Mouse (Mus musculus) kidney, embryonic 14.5 days (tissue): Measurements from ENCODE around the gene Mxi1. TPM values are rescaled to one million over a fixed set of nuclear protein-coding genes. Genes with fewer than 3 reads are reported as not detected.

Experiments used
- ATAC-seq: fragments of 200-750 bp; cut with Nextera tagmentation; 2 replicates; pipeline ENCODE4 v1.8.0; 2017; ENCODE audit warnings: moderate number of reproducible peaks, mild to moderate bottlenecking, moderate TSS enrichment, moderate library complexity; ENCODE audit not compliant: low FRiP score, low TSS enrichment
- H3K27ac ChIP-seq: fragments of 300-500 bp; sonication (generic); 2 replicates; pipeline ENCODE4 v1.5.1; 2014; ENCODE audit warnings: low read depth, mild to moderate bottlenecking, low read length, moderate library complexity, mixed read lengths
- H3K27me3 ChIP-seq: fragments of 300-500 bp; sonication (generic); 2 replicates; pipeline ENCODE4 v1.6.1; 2014; ENCODE audit warnings: mild to moderate bottlenecking, low read length; ENCODE audit not compliant: control insufficient read depth, insufficient read depth
- H3K36me3 ChIP-seq: fragments of 300-500 bp; sonication (generic); 2 replicates; pipeline ENCODE4 v1.6.1; 2014; ENCODE audit warnings: low read length, mixed read lengths; ENCODE audit not compliant: control insufficient read depth, insufficient read depth
- H3K4me1 ChIP-seq: fragments of 300-500 bp; sonication (generic); 2 replicates; pipeline ENCODE4 v1.6.1; 2014; ENCODE audit warnings: low read length, mixed read lengths; ENCODE audit not compliant: control insufficient read depth, insufficient read depth
- H3K4me2 ChIP-seq: fragments of 300-500 bp; sonication (generic); replicated peaks from 2 replicates; pipeline ENCODE4 v1.6.1; 2014; ENCODE audit warnings: low read depth, mild to moderate bottlenecking, low read length
- H3K4me3 ChIP-seq: fragments of 300-500 bp; sonication (generic); 2 replicates; pipeline ENCODE4 v1.5.1; 2014; ENCODE audit warnings: mild to moderate bottlenecking, low read length
- H3K9ac ChIP-seq: fragments of 300-500 bp; sonication (generic); 2 replicates; pipeline ENCODE4 v1.6.1; 2014; ENCODE audit warnings: low read depth, mild to moderate bottlenecking, low read length, moderate library complexity
- H3K9me3 ChIP-seq: fragments of 300-500 bp; sonication (generic); 2 replicates; pipeline ENCODE4 v1.6.1; 2016; ENCODE audit warnings: low read length; ENCODE audit not compliant: control insufficient read depth
- WGBS: fragments of 180-500 bp; shearing (Covaris S2); extraction: QIAGEN DNeasy Blood & Tissue Kit; methylation state at CpG from one replicate; pipeline ENCODE4 v1.1.7; 2014; 5-methylcytosine and 5-hydroxymethylcytosine counted together
- polyA plus RNA-seq: library from polyadenylated mRNA; unstranded; fragments of >200 nt; fragmentation: Nextera tagmentation; extraction: Ambion mirVana; gene quantifications from 2 replicates; pipeline ENCODE4 v1.2.1, GENCODE M21; 2014

The Mxi1 gene
- polyA plus RNA-seq, 1 experiment from 2014 or later: 42.5 TPM

- Histone ChIP-seq H3K4me1 (no peaks in the 10 kb centered on the region), H3K27me3 (no peaks in the 10 kb centered on the region), H3K9ac (no peak overlapping the region), H3K36me3 (no peaks in the 10 kb centered on the region), H3K9me3 (0 out of 2 replicates have a peak, but pooled peaks cover 5% of the 10 kb centered on the region), H3K4me3 (no peak overlapping the region), H3K27ac (no peak overlapping the region), H3K4me2 (no peak overlapping the region)
- no peak for ATAC-seq
- WGBS: 52% methylated on average over 12 of the region's 12 CpGs
These were observed 92.6 kb downstream of the Mxi1 start for GRCm38 (mm10) chr19:53402741-53403432.

GRCm38 (mm10) chr19:53404219-53404836 is 94.0 kb downstream of the Mxi1 start:
- ATAC-seq: no peak
- 91% methylated on average over 10 of the region's 10 CpGs for WGBS
- Histone ChIP-seq H3K4me3 (no peak overlapping the region), H3K4me2 (no peak overlapping the region), H3K27ac (no peak overlapping the region), H3K9ac (no peak overlapping the region), H3K4me1 (no peaks in the 10 kb centered on the region), H3K36me3 (no peaks in the 10 kb centered on the region), H3K27me3 (no peaks in the 10 kb centered on the region), H3K9me3 (0 out of 2 replicates have a peak, but pooled peaks cover 5% of the 10 kb centered on the region)

GRCm38 (mm10) chr19:53404837-53405356 is 94.6 kb downstream of the Mxi1 start:
- H3K27ac ChIP-seq: no peak overlapping the region
- no peak for ATAC-seq
- peaks cover 4% of the 10 kb centered on the region for H3K4me1 ChIP-seq
- no peak overlapping the region for H3K4me2 ChIP-seq
- WGBS: 86% methylated on average over 18 of the region's 18 CpGs
- H3K36me3 ChIP-seq: no peaks in the 10 kb centered on the region
- H3K4me3 ChIP-seq: no peak overlapping the region
- H3K9ac ChIP-seq: no peak overlapping the region
- no peaks in the 10 kb centered on the region for H3K27me3 ChIP-seq
- H3K9me3 ChIP-seq: 0 out of 2 replicates have a peak, but pooled peaks cover 5% of the 10 kb centered on the region

GRCm38 (mm10) chr19:53405810-53406209 is 95.5 kb downstream of the Mxi1 start:
- H3K36me3 ChIP-seq: no peaks in the 10 kb centered on the region
- no peak overlapping the region for H3K4me2 ChIP-seq
- no peak overlapping the region for H3K27ac ChIP-seq
- no peak for ATAC-seq
- H3K9me3 ChIP-seq: 0 out of 2 replicates have a peak, but pooled peaks cover 5% of the 10 kb centered on the region
- no peak overlapping the region for H3K9ac ChIP-seq
- 68% methylated on average over 2 of the region's 2 CpGs for WGBS
- no peak overlapping the region for H3K4me3 ChIP-seq
- H3K27me3 ChIP-seq: no peaks in the 10 kb centered on the region
- H3K4me1 ChIP-seq: peaks cover 8% of the 10 kb centered on the region

- no peak for ATAC-seq
- 89% methylated on average over 2 of the region's 2 CpGs for WGBS
- H3K9ac ChIP-seq: no peak overlapping the region
These were observed 97.0 kb downstream of the Mxi1 start for GRCm38 (mm10) chr19:53407350-53407749.

GRCm38 (mm10) chr19:53408398-53408797 is 98.1 kb downstream of the Mxi1 start:
- H3K4me3 ChIP-seq: no peak overlapping the region
- no peak overlapping the region for H3K4me2 ChIP-seq
- H3K36me3 ChIP-seq: no peaks in the 10 kb centered on the region
- H3K9ac ChIP-seq: no peak overlapping the region
- 77% methylated on average over 8 of the region's 8 CpGs for WGBS
- H3K9me3 ChIP-seq: 0 out of 2 replicates have a peak, but pooled peaks cover 5% of the 10 kb centered on the region
- no peak overlapping the region for H3K27ac ChIP-seq
- ATAC-seq: no peak
- no peaks in the 10 kb centered on the region for H3K27me3 ChIP-seq
- H3K4me1 ChIP-seq: peaks cover 23% of the 10 kb centered on the region

More at GRCm38 (mm10) chr19:53407350-53407749, 97.0 kb downstream of the Mxi1 start:
- Histone ChIP-seq H3K4me2 (no peak overlapping the region), H3K4me3 (no peak overlapping the region), H3K9me3 (0 out of 2 replicates have a peak, but pooled peaks cover 5% of the 10 kb centered on the region), H3K4me1 (peaks cover 19% of the 10 kb centered on the region), H3K36me3 (no peaks in the 10 kb centered on the region), H3K27ac (no peak overlapping the region), H3K27me3 (no peaks in the 10 kb centered on the region)

- H3K27me3 ChIP-seq: no peaks in the 10 kb centered on the region
- H3K27ac ChIP-seq: no peak overlapping the region
- no peak for ATAC-seq
- H3K9me3 ChIP-seq: 0 out of 2 replicates have a peak, but pooled peaks cover 2% of the 10 kb centered on the region
- WGBS: 38% methylated on average over 17 of the region's 17 CpGs
- no peak overlapping the region for H3K4me3 ChIP-seq
- 0 out of 2 replicates have a peak overlapping the region, but pooled peaks have one; percentile 8 for H3K4me2 ChIP-seq
- no peaks in the 10 kb centered on the region for H3K36me3 ChIP-seq
- H3K4me1 ChIP-seq: peaks cover 29% of the 10 kb centered on the region
- no peak overlapping the region for H3K9ac ChIP-seq
These were observed 99.5 kb downstream of the Mxi1 start for GRCm38 (mm10) chr19:53409663-53410307.

GRCm38 (mm10) chr19:53412149-53412848 is 102.0 kb downstream of the Mxi1 start:
- ATAC-seq: peak; percentile 32; the same call in 1 of the 2 replicates
- Histone ChIP-seq H3K27ac (peak overlapping the region; percentile 83), H3K4me1 (peaks cover 29% of the 10 kb centered on the region), H3K36me3 (no peaks in the 10 kb centered on the region), H3K4me3 (no peak overlapping the region), H3K27me3 (no peaks in the 10 kb centered on the region), H3K9me3 (no peaks in the 10 kb centered on the region), H3K4me2 (no peak overlapping the region; the same call in 1 of the 2 replicates), H3K9ac (no peak overlapping the region)
- WGBS: 8% methylated on average over 6 of the region's 6 CpGs
